Mouse (Mus musculus): Measurements from ENCODE around the gene Gm10260.

DNA sequence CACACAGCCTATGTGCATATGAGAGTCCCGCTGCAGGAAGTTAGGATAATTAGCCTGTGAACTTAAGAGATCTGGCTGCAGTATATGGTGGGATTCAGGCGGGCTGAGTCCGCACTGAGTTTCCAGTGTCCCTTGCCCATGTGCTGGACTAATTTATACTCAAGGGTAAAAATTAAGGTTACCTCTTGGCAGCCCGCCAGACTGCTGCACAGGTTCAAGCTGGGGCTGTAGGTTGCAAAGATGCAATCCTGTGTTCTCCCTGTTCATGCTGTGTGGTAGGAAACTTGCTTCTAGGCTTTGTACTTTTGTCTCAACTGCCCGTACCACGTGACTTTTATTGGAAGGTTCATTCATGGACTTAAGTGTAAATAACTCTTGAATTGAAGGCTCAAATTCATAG lies 3.0 kb upstream of the Gm10260 start:
- TF ChIP-seq TAL1 (conservative IDR thresholded peaks at IDR 0.05; ENCODE audit: low read depth, low read length) (no peak), CTCF (IDR thresholded peaks at IDR 0.05; ENCODE audit: low read depth, low read length) (no peak), GATA2 (IDR thresholded peaks at IDR 0.05; ENCODE audit: borderline replicate concordance, low read depth, low read length) (no peak)

All from G1E (cell line).